Mouse (Mus musculus) adrenal gland, postnatal 4 days (tissue): Measurements from ENCODE around the gene Als2. TPM values are rescaled to one million over a fixed set of nuclear protein-coding genes. Genes with fewer than 3 reads are reported as not detected.

ENCODE experiments used
- DNase-seq, 2 experiments: peaks; one replicate each; pipeline ENCODE4 v3.0.0; 2021 to 2022; ENCODE audit warnings: low spot score in 2 of 2, mixed read lengths in 2 of 2
- long read RNA-seq, 2 experiments: library from polyadenylated mRNA; stranded (forward); transcript quantifications; one replicate each; pipeline ENCODE4 v2.0.0; 2021
- total RNA-seq, 2 experiments: library from RNA; stranded (reverse); gene quantifications; 2 replicates each; pipeline ENCODE4 v1.2.3; 2021

Gene Als2
- 10 to 100 TPM; 15.2 to 16.9 TPM for total RNA-seq
- long read RNA-seq, experiment 1, full-length matches to known transcripts = 1 of 5 reads
- long read RNA-seq, experiment 1, partial matches to known transcripts = 1 of 5 reads
- long read RNA-seq, experiment 1, other reads (novel, unspliced or antisense) = 3 of 5 reads
- long read RNA-seq, experiment 2, full-length matches to known transcripts = 5 of 15 reads
- long read RNA-seq, experiment 2, partial matches to known transcripts = 2 of 15 reads
- long read RNA-seq, experiment 2, other reads (novel, unspliced or antisense) = 8 of 15 reads

GRCm38 (mm10) chr1:59236856-59237441 lies at the start of gene Als2:
Gene Als2 (minus strand): TSS chr1:59237231.
- peak; percentile 98 to 99 for DNase-seq

GRCm38 (mm10) chr1:59286316-59286850 lies 49.4 kb upstream of the Als2 start:
- no peak for DNase-seq

GRCm38 (mm10) chr1:59285880-59286279 lies 48.8 kb upstream of the Als2 start:
- no peak for DNase-seq

- no peak for DNase-seq
Observed at GRCm38 (mm10) chr1:59272189-59272588, 35.2 kb upstream of the Als2 start.

- no peak for DNase-seq
Observed at GRCm38 (mm10) chr1:59269951-59270689, 33.1 kb upstream of the Als2 start.

- DNase-seq = no peak
Observed at GRCm38 (mm10) chr1:59269466-59269865, 32.4 kb upstream of the Als2 start.

GRCm38 (mm10) chr1:59268931-59269330 lies 31.9 kb upstream of the Als2 start:
- DNase-seq = no peak

- no peak for DNase-seq
Observed at GRCm38 (mm10) chr1:59257736-59258135, 20.7 kb upstream of the Als2 start.

- DNase-seq = no peak
Observed at GRCm38 (mm10) chr1:59256751-59257231, 19.8 kb upstream of the Als2 start, which contains the start of gene Cdk15. Gene Cdk15 (plus strand): TSS chr1:59256906.

GRCm38 (mm10) chr1:59253301-59253909 lies 16.4 kb upstream of the Als2 start:
- DNase-seq = no peak

- DNase-seq = no peak
Observed at GRCm38 (mm10) chr1:59252762-59253161, 15.7 kb upstream of the Als2 start.

- DNase-seq = peak in 1 of 2 experiments; percentile 25
Observed at GRCm38 (mm10) chr1:59247602-59248001, 10.6 kb upstream of the Als2 start.

GRCm38 (mm10) chr1:59243770-59244169 lies 6.7 kb upstream of the Als2 start:
- DNase-seq = no peak

- DNase-seq = peak; percentile 6 to 45
Observed at GRCm38 (mm10) chr1:59237614-59238211, 682 bp upstream of the Als2 start.

- no peak for DNase-seq
Observed at GRCm38 (mm10) chr1:59229187-59229586, 7.8 kb downstream of the Als2 start.

GRCm38 (mm10) chr1:59228552-59228951 lies 8.5 kb downstream of the Als2 start:
- DNase-seq = no peak

- DNase-seq = no peak
Observed at GRCm38 (mm10) chr1:59222101-59222825, 14.8 kb downstream of the Als2 start.

- DNase-seq = no peak
Observed at GRCm38 (mm10) chr1:59221591-59221990, 15.4 kb downstream of the Als2 start.

GRCm38 (mm10) chr1:59220371-59220770 lies 16.7 kb downstream of the Als2 start:
- no peak for DNase-seq

- no peak for DNase-seq
Observed at GRCm38 (mm10) chr1:59215446-59215845, 21.6 kb downstream of the Als2 start.
